Mouse (Mus musculus) B cell, adult 2 months (primary cell): ENCODE measurements around the gene Syt15.

ENCODE experiments used
- DNase-seq, 2 experiments: peaks; one replicate each; pipeline ENCODE4 v3.0.0; 2022

The Syt15 gene

GRCm38 (mm10) chr14:34219295-34219694 is at the start of gene Syt15:
TSS of gene Syt15 (plus strand) at chr14:34219595.
- no peak for DNase-seq

GRCm38 (mm10) chr14:34171107-34171506 is 48.3 kb upstream of the Syt15 start:
- no peak for DNase-seq

GRCm38 (mm10) chr14:34179351-34179750 is 40.0 kb upstream of the Syt15 start:
- no peak for DNase-seq

- no peak for DNase-seq
Observed at GRCm38 (mm10) chr14:34183101-34183500, 36.3 kb upstream of the Syt15 start.

- DNase-seq = peak; percentile 23 to 30
Observed at GRCm38 (mm10) chr14:34188629-34189028, 30.8 kb upstream of the Syt15 start.

- DNase-seq = no peak
Observed at GRCm38 (mm10) chr14:34190361-34190760, 29.0 kb upstream of the Syt15 start.

- DNase-seq = no peak
Observed at GRCm38 (mm10) chr14:34193879-34194278, 25.5 kb upstream of the Syt15 start.

GRCm38 (mm10) chr14:34195466-34195865 is 23.9 kb upstream of the Syt15 start:
- no peak for DNase-seq

GRCm38 (mm10) chr14:34196706-34197105 is 22.7 kb upstream of the Syt15 start:
- no peak for DNase-seq

- DNase-seq = no peak
Observed at GRCm38 (mm10) chr14:34200738-34201230, 18.6 kb upstream of the Syt15 start.

- DNase-seq = peak; percentile 25
Observed at GRCm38 (mm10) chr14:34201231-34202035, 18.0 kb upstream of the Syt15 start, which contains the start of gene Gprin2. TSS of gene Gprin2 (minus strand) at chr14:34201653.

- DNase-seq = no peak
Observed at GRCm38 (mm10) chr14:34207996-34208395, 11.4 kb upstream of the Syt15 start.

GRCm38 (mm10) chr14:34208651-34209050 is 10.7 kb upstream of the Syt15 start:
- DNase-seq = no peak

GRCm38 (mm10) chr14:34209080-34209479 is 10.3 kb upstream of the Syt15 start:
- no peak for DNase-seq

GRCm38 (mm10) chr14:34209942-34210341 is 9.5 kb upstream of the Syt15 start:
- DNase-seq = no peak

- no peak for DNase-seq
Observed at GRCm38 (mm10) chr14:34215451-34216127, 3.8 kb upstream of the Syt15 start.

- no peak for DNase-seq
Observed at GRCm38 (mm10) chr14:34219786-34220198, 397 bp downstream of the Syt15 start.

GRCm38 (mm10) chr14:34220426-34220825 is 1.0 kb downstream of the Syt15 start:
- DNase-seq = no peak

- no peak for DNase-seq
Observed at GRCm38 (mm10) chr14:34221416-34222077, 2.2 kb downstream of the Syt15 start.

GRCm38 (mm10) chr14:34223362-34223898 is 4.0 kb downstream of the Syt15 start:
- DNase-seq = no peak

- DNase-seq = no peak
Observed at GRCm38 (mm10) chr14:34225986-34226385, 6.6 kb downstream of the Syt15 start.

- DNase-seq = no peak
Observed at GRCm38 (mm10) chr14:34226566-34226965, 7.2 kb downstream of the Syt15 start.

- no peak for DNase-seq
Observed at GRCm38 (mm10) chr14:34227981-34228380, 8.6 kb downstream of the Syt15 start.
